In genomic region chr14:103706347-103706746, GRCm38 (mm10) we compare ENCODE assay signal across 13 mouse cellular contexts.
"Had no signal": no experiment of that assay in that cellular context is flagged by ENCODE, and none has a peak within 500 bp of the region (broad histone marks: within the 10 kb centered on the region; RNA-seq: fewer than 3 reads in every experiment).

No protein-coding gene starts in this region.

- H3K36me3 ChIP-seq: limb, embryonic 15.5 days had no signal

- DNase-seq: kidney, adult 2 months; kidney, postnatal 25 days; layer of hippocampus, adult 9-11 months; layer of hippocampus, postnatal 36 days; lung, embryonic 14.5 days; lung, postnatal 10 days; lung, postnatal 4 days; right cerebral cortex, adult 18-20 months; right cerebral cortex, postnatal 25 days; thymus, postnatal 4 days had no signal

- H3K4me2 ChIP-seq: limb, embryonic 15.5 days; lung, embryonic 14.5 days; midbrain, embryonic 13.5 days had no signal

- H3K27me3 ChIP-seq: limb, embryonic 15.5 days; midbrain, embryonic 13.5 days had no signal

- ATAC-seq: intestine, embryonic 16.5 days; midbrain, embryonic 13.5 days had no signal

- H3K9me3 ChIP-seq: limb, embryonic 15.5 days; midbrain, embryonic 13.5 days had no signal

- H3K9ac ChIP-seq: limb, embryonic 15.5 days; lung, embryonic 14.5 days; midbrain, embryonic 13.5 days had no signal

- H3K27ac ChIP-seq: limb, embryonic 15.5 days; midbrain, embryonic 13.5 days had no signal

- H3K4me3 ChIP-seq: limb, embryonic 15.5 days; midbrain, embryonic 13.5 days had no signal

- H3K4me1 ChIP-seq: limb, embryonic 15.5 days; midbrain, embryonic 13.5 days had no signal
